ENCODE assay signal across 31 mouse cellular contexts in genomic region chr16:38766671-38767070, GRCm38 (mm10). TPM values are rescaled to one million over a fixed set of nuclear protein-coding genes. Genes with fewer than 3 reads are reported as not detected.
"Had no signal": no experiment of that assay in that cellular context is flagged by ENCODE, and none has a peak within 500 bp of the region (broad histone marks: within the 10 kb centered on the region; RNA-seq: fewer than 3 reads in every experiment).

No protein-coding gene starts in this region.

- H3K27me3 ChIP-seq: embryonic facial prominence, embryonic 12.5 days; embryonic facial prominence, embryonic 13.5 days; embryonic facial prominence, embryonic 15.5 days; forebrain, embryonic 12.5 days; forebrain, embryonic 13.5 days; forebrain, embryonic 15.5 days had no signal

- DNase-seq: cerebellum, adult 2 months; cerebellum, adult 8-10 months; cerebellum, adult 9-10 months; cerebellum, adult 9-11 months; cerebellum, postnatal 10 days; cerebellum, postnatal 14 days; cerebellum, postnatal 25 days; cerebellum, postnatal 36 days; embryo, embryonic 11 days; forebrain, postnatal 0 days; gastrocnemius, adult 2 months; gastrocnemius, postnatal 10 days; gastrocnemius, postnatal 14 days; gastrocnemius, postnatal 25 days; gastrocnemius, postnatal 36 days; heart, adult 11 months; heart, adult 18-20 months had no signal

- H3K4me3 ChIP-seq: embryonic facial prominence, embryonic 10.5 days; embryonic facial prominence, embryonic 12.5 days; embryonic facial prominence, embryonic 13.5 days; embryonic facial prominence, embryonic 15.5 days; erythroblast, embryonic 14.5 days; forebrain, embryonic 10.5 days; forebrain, embryonic 12.5 days; forebrain, embryonic 13.5 days; forebrain, embryonic 15.5 days; gastrocnemius, adult 2 months had no signal

- ATAC-seq: forebrain, embryonic 13.5 days; forebrain, embryonic 14.5 days; forebrain, embryonic 15.5 days; forebrain, embryonic 16.5 days; forebrain, postnatal 0 days had no signal

- H3K27ac ChIP-seq: embryonic facial prominence, embryonic 10.5 days; embryonic facial prominence, embryonic 12.5 days; embryonic facial prominence, embryonic 13.5 days; embryonic facial prominence, embryonic 15.5 days; forebrain, embryonic 10.5 days; forebrain, embryonic 12.5 days; forebrain, embryonic 13.5 days; forebrain, embryonic 15.5 days; gastrocnemius, adult 2 months had no signal

- H3K9ac ChIP-seq: embryonic facial prominence, embryonic 12.5 days; embryonic facial prominence, embryonic 13.5 days; embryonic facial prominence, embryonic 15.5 days; forebrain, embryonic 12.5 days; forebrain, embryonic 13.5 days; forebrain, embryonic 15.5 days; forebrain, postnatal 0 days had no signal

- H3K9me3 ChIP-seq: embryonic facial prominence, embryonic 10.5 days; embryonic facial prominence, embryonic 12.5 days; embryonic facial prominence, embryonic 13.5 days; embryonic facial prominence, embryonic 15.5 days; forebrain, embryonic 10.5 days; forebrain, embryonic 12.5 days; forebrain, embryonic 13.5 days; forebrain, embryonic 15.5 days had no signal

- H3K4me1 ChIP-seq: embryonic facial prominence, embryonic 10.5 days; embryonic facial prominence, embryonic 12.5 days; embryonic facial prominence, embryonic 15.5 days; forebrain, embryonic 10.5 days; forebrain, embryonic 12.5 days; forebrain, embryonic 13.5 days; forebrain, embryonic 15.5 days had no signal

- H3K4me2 ChIP-seq: embryonic facial prominence, embryonic 12.5 days; embryonic facial prominence, embryonic 13.5 days; embryonic facial prominence, embryonic 15.5 days; forebrain, embryonic 12.5 days; forebrain, embryonic 13.5 days; forebrain, embryonic 15.5 days had no signal

RNA-seq across cellular contexts. Expression of gene B4galt4, which starts 24.6 kb away (rescaled TPM):
- polyA plus RNA-seq: erythroblast, embryonic 14.5 days had no signal

RNA-seq across cellular contexts. Expression of gene Upk1b, which starts 33.5 kb away (rescaled TPM):
- total RNA-seq: gastrocnemius, adult 18-20 months; gastrocnemius, adult 2 months; gastrocnemius, adult 8-10 months; gastrocnemius, postnatal 10 days; gastrocnemius, postnatal 14 days; gastrocnemius, postnatal 25 days; gastrocnemius, postnatal 36 days; granulocyte monocyte progenitor cell, adult 5-6 weeks had no signal
- polyA plus RNA-seq: erythroblast, embryonic 14.5 days; forebrain, embryonic 13.5 days; forebrain, embryonic 14.5 days; forebrain, embryonic 15.5 days had no signal
